Mouse (Mus musculus) ovary, adult 18-20 months (tissue): ENCODE data around the gene Cped1.

ENCODE experiments used
- DNase-seq: peaks from one replicate; pipeline ENCODE4 v3.0.0; 2022; ENCODE audit warnings: low spot score, mixed read lengths

Cped1 gene

GRCm38 (mm10) chr6:21985732-21986540, at the start of gene Cped1:
TSS of gene Cped1 (plus strand) at chr6:21985916.
- DNase-seq = peak; percentile 72

GRCm38 (mm10) chr6:21937981-21938635, 47.6 kb upstream of the Cped1 start:
- DNase-seq = no peak

- peak; percentile 99 for DNase-seq
Measured at GRCm38 (mm10) chr6:21949226-21949731, 36.4 kb upstream of the Cped1 start, which contains the start of gene Ing3. TSS of gene Ing3 (plus strand) at chr6:21949571.

GRCm38 (mm10) chr6:21949771-21950448, 35.8 kb upstream of the Cped1 start:
- DNase-seq = peak; percentile 93

GRCm38 (mm10) chr6:21950676-21951075, 35.0 kb upstream of the Cped1 start:
- no peak for DNase-seq

- no peak for DNase-seq
Measured at GRCm38 (mm10) chr6:21955468-21955867, 30.2 kb upstream of the Cped1 start.

GRCm38 (mm10) chr6:21958922-21959321, 26.8 kb upstream of the Cped1 start:
- DNase-seq = no peak

GRCm38 (mm10) chr6:21959909-21960308, 25.8 kb upstream of the Cped1 start:
- no peak for DNase-seq

- no peak for DNase-seq
Measured at GRCm38 (mm10) chr6:21977532-21977931, 8.2 kb upstream of the Cped1 start.

GRCm38 (mm10) chr6:21981114-21981513, 4.6 kb upstream of the Cped1 start:
- no peak for DNase-seq

- DNase-seq = peak; percentile 44
Measured at GRCm38 (mm10) chr6:21984990-21985731, 555 bp upstream of the Cped1 start.

GRCm38 (mm10) chr6:21986660-21987331, 1.1 kb downstream of the Cped1 start:
- DNase-seq = peak; percentile 15

GRCm38 (mm10) chr6:21987554-21987953, 1.8 kb downstream of the Cped1 start:
- no peak for DNase-seq

GRCm38 (mm10) chr6:21988296-21988695, 2.6 kb downstream of the Cped1 start:
- DNase-seq = no peak

- DNase-seq = no peak
Measured at GRCm38 (mm10) chr6:21989081-21989480, 3.4 kb downstream of the Cped1 start.

- no peak for DNase-seq
Measured at GRCm38 (mm10) chr6:21990181-21991135, 4.7 kb downstream of the Cped1 start.

- no peak for DNase-seq
Measured at GRCm38 (mm10) chr6:21991151-21991550, 5.4 kb downstream of the Cped1 start.

GRCm38 (mm10) chr6:21993070-21993469, 7.4 kb downstream of the Cped1 start:
- DNase-seq = no peak

GRCm38 (mm10) chr6:21998131-21998530, 12.4 kb downstream of the Cped1 start:
- DNase-seq = no peak

GRCm38 (mm10) chr6:21999025-21999424, 13.3 kb downstream of the Cped1 start:
- no peak for DNase-seq
